Mouse (Mus musculus) spleen, postnatal 36 days (tissue): ENCODE measurements at regions not wholly inside any gene's neighbourhood (a gene's known extent, or its start where the extent isn't known, plus 50 kb on each side); places are given as distances from the start of the nearest gene placed in this dataset.

Experiments
- DNase-seq, 2 experiments: peaks; one replicate each; pipeline ENCODE4 v3.0.0; 2022; ENCODE audit warnings: low spot score in 2 of 2, mixed read lengths in 1 of 2

DNA sequence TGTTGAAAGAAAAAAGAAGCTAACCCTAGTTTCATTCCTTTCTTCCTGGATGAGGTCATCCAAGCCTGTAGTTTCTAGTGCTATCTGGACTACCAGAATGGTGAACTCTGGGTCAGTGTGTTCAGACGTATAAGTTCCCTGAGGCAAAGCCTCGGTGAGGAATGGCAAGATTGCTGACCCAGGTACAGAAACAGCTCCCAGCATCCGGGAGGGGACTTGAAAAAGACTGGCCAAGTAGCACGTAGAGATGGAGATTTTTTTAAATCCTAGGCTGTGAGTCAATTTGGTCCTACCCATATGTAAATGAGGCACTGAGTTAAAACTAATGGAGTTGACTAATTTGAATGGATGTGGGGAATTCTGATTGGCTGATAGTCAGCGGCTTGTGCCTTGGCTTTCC lies 55.0 kb upstream of the Gm11084 start:
- DNase-seq = no peak

GRCm38 (mm10) chr2:73040031-73040430 lies 53.5 kb upstream of the Gm11084 start:
- peak; percentile 18 to 40 for DNase-seq

GRCm38 (mm10) chr2:73039300-73039699 lies 52.8 kb upstream of the Gm11084 start:
- DNase-seq = no peak

- no peak for DNase-seq
Observed at GRCm38 (mm10) chr2:73038290-73038732, 51.8 kb upstream of the Gm11084 start.

GRCm38 (mm10) chr2:73037266-73038046 lies 50.9 kb upstream of the Gm11084 start:
- no peak for DNase-seq
